In genomic region chr9:63122161-63122833, GRCm38 (mm10) we compare ENCODE assay signal across 24 mouse cellular contexts. TPM values are rescaled to one million over a fixed set of nuclear protein-coding genes. Genes with fewer than 3 reads are reported as not detected.
DNase-seq lines count a peak whose midpoint lies in the region; ATAC-seq and TF ChIP-seq lines count a peak whose summit lies in the region.
"Had no signal": no experiment of that assay in that cellular context is flagged by ENCODE, and none has a peak within 500 bp of the region (broad histone marks: within the 10 kb centered on the region; RNA-seq: fewer than 3 reads in every experiment).

No protein-coding gene starts in this region.

- H3K79me3 ChIP-seq in C2C12 (ENCODE audit: low read depth): no peaks in the 10 kb centered on the region

- H3K9ac ChIP-seq in forebrain, embryonic 11.5 days (ENCODE audit: low read length): no peak overlapping the region
- no peak overlapping the region for H3K9ac ChIP-seq in lung, embryonic 15.5 days
- H3K9ac ChIP-seq in limb, embryonic 15.5 days: no peak overlapping the region
- H3K9ac ChIP-seq: forebrain, embryonic 12.5 days; heart, embryonic 13.5 days; hindbrain, embryonic 12.5 days; limb, embryonic 12.5 days; liver, embryonic 13.5 days; stomach, embryonic 15.5 days had no signal

- no peaks in the 10 kb centered on the region for H3K36me3 ChIP-seq in forebrain, embryonic 10.5 days (replicated peaks)
- no peaks in the 10 kb centered on the region for H3K36me3 ChIP-seq in forebrain, embryonic 11.5 days (ENCODE audit: control insufficient read depth, insufficient read depth, low read length)
- H3K36me3 ChIP-seq in lung, embryonic 15.5 days: no peaks in the 10 kb centered on the region
- no peaks in the 10 kb centered on the region for H3K36me3 ChIP-seq in C2C12 (ENCODE audit: control insufficient read depth, insufficient read depth)
- H3K36me3 ChIP-seq in limb, embryonic 15.5 days: no peaks in the 10 kb centered on the region
- H3K36me3 ChIP-seq: forebrain, embryonic 12.5 days; heart, embryonic 13.5 days; hindbrain, embryonic 12.5 days; limb, embryonic 12.5 days; liver, embryonic 13.5 days; stomach, embryonic 15.5 days had no signal

- H3K4me2 ChIP-seq in forebrain, embryonic 11.5 days (ENCODE audit: low read depth, low read length, severe bottlenecking): no peak overlapping the region
- no peak overlapping the region for H3K4me2 ChIP-seq in lung, embryonic 15.5 days
- H3K4me2 ChIP-seq in limb, embryonic 15.5 days: no peak overlapping the region
- H3K4me2 ChIP-seq: forebrain, embryonic 12.5 days; heart, embryonic 13.5 days; hindbrain, embryonic 12.5 days; limb, embryonic 12.5 days; liver, embryonic 13.5 days; stomach, embryonic 15.5 days had no signal

- no peak for DNase-seq in forebrain, embryonic 10.5 days (ENCODE audit: extremely low spot score, low spot score)
- no peak for DNase-seq in forebrain, embryonic 11.5 days (ENCODE audit: low spot score)
- DNase-seq in lung, postnatal 25 days (ENCODE audit: low spot score): no peak
- DNase-seq in left cerebral cortex, adult 11 months (ENCODE audit: low spot score): no peak
- DNase-seq: adrenal gland, postnatal 36 days; cerebellum, adult 9-11 months; gastrocnemius, postnatal 36 days; heart, adult 2 months; heart, postnatal 14 days; kidney, adult 11 months; kidney, postnatal 14 days; liver, embryonic 13.5 days; lung, postnatal 10 days; thymus, postnatal 4 days had no signal

- H3K4me1 ChIP-seq in forebrain, embryonic 10.5 days: peaks cover 35% of the 10 kb centered on the region
- peaks cover 5% of the 10 kb centered on the region for H3K4me1 ChIP-seq in forebrain, embryonic 11.5 days (replicated peaks; ENCODE audit: control insufficient read depth, insufficient read depth, low read length)
- peaks cover 25% of the 10 kb centered on the region for H3K4me1 ChIP-seq in lung, embryonic 15.5 days
- H3K4me1 ChIP-seq in limb, embryonic 15.5 days: peaks cover 22% of the 10 kb centered on the region
- H3K4me1 ChIP-seq: limb, embryonic 12.5 days had no signal

- no peak for ATAC-seq in forebrain, embryonic 11.5 days (replicated peaks; ENCODE audit: low FRiP score)
- no peak for ATAC-seq in lung, embryonic 15.5 days (ENCODE audit: borderline replicate concordance, extremely low read depth, low FRiP score, low TSS enrichment)
- no peak for ATAC-seq in limb, embryonic 15.5 days (ENCODE audit: insufficient number of reproducible peaks, low FRiP score, low TSS enrichment, low read depth)
- ATAC-seq: Patski had no signal

- peaks cover 24% of the 10 kb centered on the region for H3K27me3 ChIP-seq in forebrain, embryonic 10.5 days (ENCODE audit: poor library complexity, severe bottlenecking)
- no peaks in the 10 kb centered on the region for H3K27me3 ChIP-seq in forebrain, embryonic 11.5 days (ENCODE audit: control insufficient read depth, insufficient read depth, low read length)
- no peaks in the 10 kb centered on the region for H3K27me3 ChIP-seq in lung, embryonic 15.5 days
- no peaks in the 10 kb centered on the region for H3K27me3 ChIP-seq in C2C12 (ENCODE audit: control insufficient read depth, insufficient read depth, insufficient read length)
- H3K27me3 ChIP-seq in limb, embryonic 15.5 days: no peaks in the 10 kb centered on the region
- H3K27me3 ChIP-seq: heart, embryonic 13.5 days; hindbrain, embryonic 12.5 days; limb, embryonic 12.5 days; liver, embryonic 13.5 days; Patski; stomach, embryonic 15.5 days had no signal

- H3ac ChIP-seq in C2C12 (ENCODE audit: control insufficient read depth, insufficient read length, low read depth): no peak overlapping the region

- H3K27ac ChIP-seq in forebrain, embryonic 10.5 days: peak overlapping the region; percentile 66; the same call in 1 of the 2 replicates
- no peak overlapping the region for H3K27ac ChIP-seq in forebrain, embryonic 11.5 days (ENCODE audit: low read depth, low read length)
- peak overlapping the region; percentile 80 for H3K27ac ChIP-seq in lung, embryonic 15.5 days
- H3K27ac ChIP-seq in limb, embryonic 15.5 days: peak overlapping the region; percentile 54; the same call in 1 of the 2 replicates
- H3K27ac ChIP-seq: forebrain, embryonic 12.5 days; heart, adult 2 months; heart, embryonic 13.5 days; hindbrain, embryonic 12.5 days; limb, embryonic 12.5 days; liver, embryonic 13.5 days; stomach, embryonic 15.5 days had no signal

- no peaks in the 10 kb centered on the region for H3K9me3 ChIP-seq in forebrain, embryonic 10.5 days
- no peaks in the 10 kb centered on the region for H3K9me3 ChIP-seq in forebrain, embryonic 11.5 days (ENCODE audit: control insufficient read depth, low read length)
- H3K9me3 ChIP-seq in lung, embryonic 15.5 days: no peaks in the 10 kb centered on the region
- H3K9me3 ChIP-seq in limb, embryonic 15.5 days: no peaks in the 10 kb centered on the region
- H3K9me3 ChIP-seq: forebrain, embryonic 12.5 days; heart, embryonic 13.5 days; hindbrain, embryonic 12.5 days; limb, embryonic 12.5 days; liver, embryonic 13.5 days; megakaryocyte, embryonic 14.5 days; stomach, embryonic 15.5 days had no signal

- H3K4me3 ChIP-seq in forebrain, embryonic 10.5 days: no peak overlapping the region
- H3K4me3 ChIP-seq in forebrain, embryonic 11.5 days (ENCODE audit: low read depth, low read length): no peak overlapping the region
- H3K4me3 ChIP-seq in lung, embryonic 15.5 days: no peak overlapping the region
- H3K4me3 ChIP-seq in C2C12 (ENCODE audit: insufficient read depth, poor library complexity, severe bottlenecking): no peak overlapping the region
- H3K4me3 ChIP-seq in limb, embryonic 15.5 days: no peak overlapping the region
- H3K4me3 ChIP-seq: forebrain, embryonic 12.5 days; heart, adult 2 months; heart, embryonic 13.5 days; hindbrain, embryonic 12.5 days; limb, embryonic 12.5 days; liver, embryonic 13.5 days; megakaryocyte, embryonic 14.5 days; stomach, embryonic 15.5 days had no signal

- H3K79me2 ChIP-seq in C2C12 (ENCODE audit: control insufficient read depth, insufficient read depth): no peaks in the 10 kb centered on the region

- WGBS in forebrain, embryonic 10.5 days: 40% methylated on average over 8 of the region's 8 CpGs
- WGBS in forebrain, embryonic 11.5 days: 30% methylated on average over 8 of the region's 8 CpGs
- 39% methylated on average over 8 of the region's 8 CpGs for WGBS in lung, embryonic 15.5 days
- WGBS in limb, embryonic 15.5 days: 37% methylated on average over 8 of the region's 8 CpGs

- no peak for TF ChIP-seq CTCF in C2C12 (IDR thresholded peaks at IDR 0.05; ENCODE audit: control insufficient read depth, insufficient read depth, insufficient read length)

TF ChIP-seq in C2C12, 6 proteins besides CTCF, POLR2A, EP300 and RAD21:
- TF ChIP-seq MYOD1 (IDR thresholded peaks at IDR 0.05; ENCODE audit: control insufficient read depth, insufficient read length, low read depth) (no peak), CEBPB (IDR thresholded peaks at IDR 0.05; ENCODE audit: low read depth) (peak; percentile 56), MAX (IDR thresholded peaks at IDR 0.05) (no peak)

RNA-seq across cellular contexts. Expression of gene Skor1, which starts 26.5 kb away (rescaled TPM):
- 0.05 TPM in 1 of 2 replicates, not detected in the other for polyA plus RNA-seq in forebrain, embryonic 10.5 days (2016; fragmentation: Nextera tagmentation; extraction: Ambion mirVana)
- polyA plus RNA-seq in forebrain, embryonic 11.5 days (2014; fragmentation: Nextera tagmentation; extraction: Ambion mirVana): 0.33 and 0.43 TPM in 2 replicates
- not detected in 2 replicates for polyA plus RNA-seq in lung, embryonic 15.5 days (2015; fragmentation: Nextera tagmentation; extraction: Ambion mirVana)
- not detected for polyA plus RNA-seq in C2C12 (2012; fragmentation: generic; extraction: Trizol)
- polyA plus RNA-seq in limb, embryonic 15.5 days (2015; fragmentation: Nextera tagmentation; extraction: Ambion mirVana): 0.04 TPM in 1 of 2 replicates, not detected in the other
- polyA plus RNA-seq: heart, embryonic 13.5 days; liver, embryonic 13.5 days; stomach, embryonic 15.5 days had no signal
